Mouse (Mus musculus) urinary bladder, postnatal 0 days (tissue): ENCODE measurements around the gene Slc1a7. TPM values are rescaled to one million over a fixed set of nuclear protein-coding genes. Genes with fewer than 3 reads are reported as not detected.

Source experiments
- polyA plus RNA-seq: library from polyadenylated mRNA; unstranded; fragments of >200 nt; fragmentation: Nextera tagmentation; extraction: Ambion mirVana; gene quantifications from 2 replicates; pipeline ENCODE4 v1.2.1, GENCODE M21; 2015

The Slc1a7 gene
- polyA plus RNA-seq: 0.31 and 0.46 TPM in 2 replicates

GRCm38 (mm10) chr4:107967966-107968682 lies at the start of gene Slc1a7:
Gene Slc1a7, plus strand, starts transcription at chr4:107968332.

GRCm38 (mm10) chr4:107923145-107923802 lies 44.9 kb upstream of the Slc1a7 start, which contains the start of gene Cpt2:
Gene Cpt2, minus strand, starts transcription at chr4:107923610.

Other genes with a start within 250 kb of the Slc1a7 start
- 1.3 and 1.6 TPM in 2 replicates for gene Lrp8, start 166.1 kb upstream of the Slc1a7 start, polyA plus RNA-seq
- 123 and 151 TPM in 2 replicates for gene Magoh, start 88.6 kb upstream of the Slc1a7 start, polyA plus RNA-seq
- gene 0610037L13Rik, start 78.5 kb upstream of the Slc1a7 start, polyA plus RNA-seq: 134 and 142 TPM in 2 replicates
- gene Cpt2, start 44.7 kb upstream of the Slc1a7 start, polyA plus RNA-seq: 48.1 and 50.4 TPM in 2 replicates
- gene Podn, start 128.1 kb downstream of the Slc1a7 start, polyA plus RNA-seq: 2.8 and 3.9 TPM in 2 replicates
- gene Scp2, start 176.7 kb downstream of the Slc1a7 start, polyA plus RNA-seq: 276 and 291 TPM in 2 replicates
- 21.7 and 22.4 TPM in 2 replicates for gene Echdc2, start 197.1 kb downstream of the Slc1a7 start, polyA plus RNA-seq
- gene Zyg11a, start 249.7 kb downstream of the Slc1a7 start, polyA plus RNA-seq: 0.05 and 0.11 TPM in 2 replicates